8 mouse cellular contexts compared by ENCODE assay signal in the genomic region with DNA sequence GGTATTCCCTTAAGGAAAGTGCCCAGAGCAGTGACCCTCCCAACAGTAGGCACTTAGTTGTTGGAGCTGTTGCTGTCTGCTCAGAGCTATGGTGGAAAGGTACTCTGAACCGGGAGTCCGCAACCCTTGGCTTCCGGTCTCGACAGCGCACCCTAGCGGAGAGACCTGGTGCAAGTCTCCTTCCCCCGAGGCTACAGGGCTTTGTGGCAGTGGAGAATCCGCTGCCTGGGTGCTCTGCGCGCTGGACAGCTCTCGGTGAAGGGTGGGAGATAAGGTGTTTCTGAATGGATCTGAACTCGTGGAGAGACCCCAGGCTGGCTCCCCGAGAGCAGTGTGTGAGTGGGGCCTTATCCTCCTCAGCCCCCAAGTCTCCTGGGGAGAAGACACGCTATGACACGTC. TPM values are rescaled to one million over a fixed set of nuclear protein-coding genes. Genes with fewer than 3 reads are reported as not detected.
DNase-seq lines count a peak whose midpoint lies in the region; ATAC-seq and TF ChIP-seq lines count a peak whose summit lies in the region.

No protein-coding gene starts in this region.

- H3K4me2 ChIP-seq in embryonic facial prominence, embryonic 13.5 days, result peak overlapping the region; percentile 56
- H3K4me2 ChIP-seq in limb, embryonic 13.5 days (replicated peaks), result peak overlapping the region; percentile 62
- peak overlapping the region; percentile 46 for H3K4me2 ChIP-seq in midbrain, embryonic 14.5 days (ENCODE audit: low read length)

- ATAC-seq in cerebellum, adult (ENCODE audit: insufficient number of reproducible peaks, low FRiP score, low TSS enrichment), result no peak; the same call in 1 of the 2 replicates
- no peak for ATAC-seq in embryonic facial prominence, embryonic 13.5 days (ENCODE audit: insufficient number of reproducible peaks, insufficient read depth, low FRiP score, low TSS enrichment, low read depth)
- peak; percentile 16; the same call in 1 of the 2 replicates for ATAC-seq in limb, embryonic 13.5 days (ENCODE audit: low FRiP score, low read depth)
- ATAC-seq in midbrain, embryonic 14.5 days (ENCODE audit: low FRiP score, low TSS enrichment), result peak; percentile 12; the same call in 1 of the 2 replicates

- peaks cover 55% of the 10 kb centered on the region for H3K4me1 ChIP-seq in embryonic facial prominence, embryonic 13.5 days
- peaks cover 4% of the 10 kb centered on the region for H3K4me1 ChIP-seq in heart, adult 2 months (ENCODE audit: control insufficient read depth, insufficient read depth, low read length)
- H3K4me1 ChIP-seq in limb, embryonic 13.5 days, result peaks cover 51% of the 10 kb centered on the region
- H3K4me1 ChIP-seq in midbrain, embryonic 14.5 days (ENCODE audit: control insufficient read depth, insufficient read depth, low read length), result 0 out of 2 replicates have a peak, but pooled peaks cover 5% of the 10 kb centered on the region

- H3K79me2 ChIP-seq in heart, adult 2 months (replicated peaks; ENCODE audit: control insufficient read depth, insufficient read depth, low read length), result no peaks in the 10 kb centered on the region

- no peak overlapping the region for H3K27ac ChIP-seq in embryonic facial prominence, embryonic 13.5 days
- H3K27ac ChIP-seq in heart, adult 2 months, result peak overlapping the region; percentile 1; the same call in 1 of the 2 replicates
- H3K27ac ChIP-seq in limb, embryonic 13.5 days, result 0 out of 2 replicates have a peak overlapping the region, but pooled peaks have one; percentile 4
- no peak overlapping the region for H3K27ac ChIP-seq in midbrain, embryonic 14.5 days (replicated peaks; ENCODE audit: low read depth, low read length)

- DNase-seq in cerebellum, adult 11 months, result peak; percentile 38
- peak; percentile 87 to 90 for DNase-seq in heart, adult 2 months
- DNase-seq in kidney, adult 18-20 months, result peak; percentile 89
- DNase-seq in midbrain, embryonic 14.5 days, result peak; percentile 82
- DNase-seq in spleen, adult 18-20 months, result peak; percentile 85 to 95

- intact Hi-C loops in heart, adult 2 months (cut with DNase I), result loop anchor here (2.0 kb wide), 1 partner anchor 17 kb away; no protein-coding TSS in a partner anchor

- H3K27me3 ChIP-seq in embryonic facial prominence, embryonic 13.5 days, result no peaks in the 10 kb centered on the region
- H3K27me3 ChIP-seq in heart, adult 2 months (ENCODE audit: control insufficient read depth, insufficient read depth, low read length), result no peaks in the 10 kb centered on the region
- H3K27me3 ChIP-seq in limb, embryonic 13.5 days, result no peaks in the 10 kb centered on the region
- H3K27me3 ChIP-seq in midbrain, embryonic 14.5 days (ENCODE audit: control insufficient read depth, insufficient read depth, low read length), result no peaks in the 10 kb centered on the region

- TF ChIP-seq CTCF in heart, adult 2 months (IDR thresholded peaks at IDR 0.05), result peak; percentile 91

- TF ChIP-seq EP300 in heart, adult 2 months (IDR thresholded peaks at IDR 0.05; ENCODE audit: insufficient read depth, low read depth, low read length), result no peak

- TF ChIP-seq POLR2A in heart, adult 2 months (IDR thresholded peaks at IDR 0.05; ENCODE audit: insufficient read depth, low read depth, low read length), result no peak

- WGBS in embryonic facial prominence, embryonic 13.5 days, result 4% methylated on average over 15 of the region's 15 CpGs
- 8% methylated on average over 15 of the region's 15 CpGs for WGBS in heart, adult 2 months
- WGBS in limb, embryonic 13.5 days, result 4% methylated on average over 15 of the region's 15 CpGs
- 7% methylated on average over 15 of the region's 15 CpGs for WGBS in midbrain, embryonic 14.5 days

- H3K9ac ChIP-seq in embryonic facial prominence, embryonic 13.5 days, result peak overlapping the region; percentile 58
- peak overlapping the region; percentile 24 for H3K9ac ChIP-seq in heart, adult 2 months (ENCODE audit: low read depth, low read length)
- peak overlapping the region; percentile 56 for H3K9ac ChIP-seq in limb, embryonic 13.5 days
- peak overlapping the region; percentile 26; the same call in 1 of the 2 replicates for H3K9ac ChIP-seq in midbrain, embryonic 14.5 days (replicated peaks; ENCODE audit: low read length)

- peaks cover 6% of the 10 kb centered on the region; the same call in 1 of the 2 replicates for H3K36me3 ChIP-seq in embryonic facial prominence, embryonic 13.5 days
- no peaks in the 10 kb centered on the region for H3K36me3 ChIP-seq in heart, adult 2 months (ENCODE audit: control insufficient read depth, insufficient read depth, low read length)
- peaks cover 7% of the 10 kb centered on the region for H3K36me3 ChIP-seq in limb, embryonic 13.5 days
- H3K36me3 ChIP-seq in midbrain, embryonic 14.5 days (ENCODE audit: control insufficient read depth, insufficient read depth, low read length), result no peaks in the 10 kb centered on the region

- no peaks in the 10 kb centered on the region for H3K9me3 ChIP-seq in embryonic facial prominence, embryonic 13.5 days
- H3K9me3 ChIP-seq in limb, embryonic 13.5 days, result no peaks in the 10 kb centered on the region
- H3K9me3 ChIP-seq in midbrain, embryonic 14.5 days (ENCODE audit: control insufficient read depth, low read length), result no peaks in the 10 kb centered on the region

- H3K4me3 ChIP-seq in embryonic facial prominence, embryonic 13.5 days, result peak overlapping the region; percentile 38
- peak overlapping the region; percentile 28; the same call in 1 of the 2 replicates for H3K4me3 ChIP-seq in heart, adult 2 months
- peak overlapping the region; percentile 40 for H3K4me3 ChIP-seq in limb, embryonic 13.5 days
- H3K4me3 ChIP-seq in midbrain, embryonic 14.5 days (replicated peaks; ENCODE audit: low read depth, low read length), result peak overlapping the region; percentile 22

RNA-seq across cellular contexts. Expression of gene E2f2, which starts 7.8 kb away (rescaled TPM):
- polyA plus RNA-seq in embryonic facial prominence, embryonic 13.5 days (2015; fragmentation: Nextera tagmentation; extraction: Ambion mirVana), result 6.4 and 7.1 TPM in 2 replicates
- 1 to 10 TPM in 1 of 2 experiments, under 1 TPM in 1; 0.65 to 5.3 TPM for total RNA-seq in heart, adult 2 months (2021)
- polyA plus RNA-seq in heart, adult 2 months (2012; rRNA removed), result 0.41 and 1.3 TPM in 2 replicates
- polyA plus RNA-seq in limb, embryonic 13.5 days (2015; fragmentation: Nextera tagmentation; extraction: Ambion mirVana), result 7.9 and 8.7 TPM in 2 replicates
- polyA plus RNA-seq in midbrain, embryonic 14.5 days (2014; fragmentation: Nextera tagmentation; extraction: Ambion mirVana), result 1.2 and 1.7 TPM in 2 replicates

RNA-seq across cellular contexts. Expression of gene Asap3, which starts 26.2 kb away (rescaled TPM):
- polyA plus RNA-seq in embryonic facial prominence, embryonic 13.5 days (2015; fragmentation: Nextera tagmentation; extraction: Ambion mirVana), result 10.9 and 11.6 TPM in 2 replicates
- total RNA-seq in heart, adult 2 months (2021), result 10 to 100 TPM in 1 of 2 experiments, 1 to 10 TPM in 1; 7.8 to 10.2 TPM
- 8.6 and 9.4 TPM in 2 replicates for polyA plus RNA-seq in heart, adult 2 months (2012; rRNA removed)
- 15.1 and 16.4 TPM in 2 replicates for polyA plus RNA-seq in limb, embryonic 13.5 days (2015; fragmentation: Nextera tagmentation; extraction: Ambion mirVana)
- polyA plus RNA-seq in midbrain, embryonic 14.5 days (2014; fragmentation: Nextera tagmentation; extraction: Ambion mirVana), result 1.8 and 3.4 TPM in 2 replicates

RNA-seq across cellular contexts. Expression of gene Id3, which starts 36.7 kb away (rescaled TPM):
- 540 and 613 TPM in 2 replicates for polyA plus RNA-seq in embryonic facial prominence, embryonic 13.5 days (2015; fragmentation: Nextera tagmentation; extraction: Ambion mirVana)
- 10 to 100 TPM; 56.8 to 58.8 TPM for total RNA-seq in heart, adult 2 months (2021)
- 92.1 and 120 TPM in 2 replicates for polyA plus RNA-seq in heart, adult 2 months (2012; rRNA removed)
- polyA plus RNA-seq in limb, embryonic 13.5 days (2015; fragmentation: Nextera tagmentation; extraction: Ambion mirVana), result 736 and 770 TPM in 2 replicates
- polyA plus RNA-seq in midbrain, embryonic 14.5 days (2014; fragmentation: Nextera tagmentation; extraction: Ambion mirVana), result 108 and 140 TPM in 2 replicates

Comparison
In these comparisons a context has a peak if more than half of its experiments do, and no peak if none do; other contexts are left out.
1. DNase-seq: peak in every context shown above with its lines; median percentile 90 in spleen, adult 18-20 months; 89 in kidney, adult 18-20 months; 88 in heart, adult 2 months; 82 in midbrain, embryonic 14.5 days; 38 in cerebellum, adult 11 months.
2. ATAC-seq: peak in limb, embryonic 13.5 days (single experiment) and midbrain, embryonic 14.5 days (single experiment); none in cerebellum, adult (single experiment) and embryonic facial prominence, embryonic 13.5 days (single experiment).
3. H3K27ac ChIP-seq: peak in heart, adult 2 months (single experiment) and limb, embryonic 13.5 days (single experiment); none in embryonic facial prominence, embryonic 13.5 days (single experiment) and midbrain, embryonic 14.5 days (single experiment).
4. Peak in every context shown above with its lines, with median percentiles within 50 percentile points of each other: H3K4me2 ChIP-seq, H3K4me3 ChIP-seq and H3K9ac ChIP-seq.